Mouse (Mus musculus) right cerebral cortex, postnatal 36 days (tissue): ENCODE measurements around the gene Ppef2.
"Not testable (repeated sequence)": the region's sequence is repeated elsewhere in the genome, so short reads cannot be mapped to it uniquely, and the experiment has no call there.

Experiments used
- DNase-seq, 2 experiments: peaks; one replicate each; pipeline ENCODE4 v3.0.0; 2022; ENCODE audit warnings: low spot score in 2 of 2, mixed read lengths in 1 of 2

Ppef2 gene

GRCm38 (mm10) chr5:92195716-92196115 lies 60.4 kb downstream of the Ppef2 start:
- not testable (repeated sequence) for DNase-seq

- no peak for DNase-seq
Observed at GRCm38 (mm10) chr5:92188881-92189483, 67.1 kb downstream of the Ppef2 start.

GRCm38 (mm10) chr5:92183071-92183830 lies 72.8 kb downstream of the Ppef2 start:
- no peak for DNase-seq
